Mouse (Mus musculus) embryonic facial prominence, embryonic 11.5 days (tissue): ENCODE results near the gene Srpk1. TPM values are rescaled to one million over a fixed set of nuclear protein-coding genes. Genes with fewer than 3 reads are reported as not detected.

Experiments used
- ATAC-seq: fragments of 200-750 bp; cut with Nextera tagmentation; replicated peaks from 2 replicates; pipeline ENCODE4 v1.8.0; 2017; ENCODE audit warnings: low read depth; ENCODE audit not compliant: insufficient number of reproducible peaks, low FRiP score, low TSS enrichment
- DNase-seq: peaks from one replicate; pipeline ENCODE4 v3.0.0-alpha.2; 2015; ENCODE audit warnings: low spot score
- H3K27ac ChIP-seq: fragments of 300-500 bp; sonication (generic); replicated peaks from 2 replicates; pipeline ENCODE4 v1.5.1; 2014; ENCODE audit warnings: mild to moderate bottlenecking, low read depth, low read length, control low read depth
- H3K27me3 ChIP-seq: fragments of 300-500 bp; sonication (generic); 2 replicates; pipeline ENCODE4 v1.6.1; 2014; ENCODE audit warnings: mild to moderate bottlenecking, low read length, moderate library complexity, mixed read lengths; ENCODE audit not compliant: control insufficient read depth, insufficient read depth
- H3K36me3 ChIP-seq: fragments of 300-500 bp; sonication (generic); replicated peaks from 2 replicates; pipeline ENCODE4 v1.6.1; 2014; ENCODE audit warnings: low read depth, mild to moderate bottlenecking, low read length, moderate library complexity, mixed read lengths; ENCODE audit not compliant: control insufficient read depth, insufficient read depth
- H3K4me1 ChIP-seq: fragments of 300-500 bp; sonication (generic); 2 replicates; pipeline ENCODE4 v1.6.1; 2014; ENCODE audit warnings: low read length, mixed read lengths; ENCODE audit not compliant: control insufficient read depth, insufficient read depth
- H3K4me2 ChIP-seq: fragments of 300-500 bp; sonication (generic); 2 replicates; pipeline ENCODE4 v1.6.1; 2014; ENCODE audit warnings: low read depth, mild to moderate bottlenecking, control low read depth, low read length, moderate library complexity
- H3K4me3 ChIP-seq: fragments of 300-500 bp; sonication (generic); 2 replicates; pipeline ENCODE4 v1.5.1; 2014; ENCODE audit warnings: low read depth, low read length, control low read depth
- H3K9ac ChIP-seq: fragments of 300-500 bp; sonication (generic); replicated peaks from 2 replicates; pipeline ENCODE4 v1.6.1; 2014; ENCODE audit warnings: mild to moderate bottlenecking, control low read depth, low read length
- H3K9me3 ChIP-seq: fragments of 300-500 bp; sonication (generic); replicated peaks from 2 replicates; pipeline ENCODE4 v1.6.1; 2016; ENCODE audit warnings: mild to moderate bottlenecking, low read length, inconsistent platforms, mixed read lengths; ENCODE audit not compliant: control insufficient read depth
- WGBS: fragments of 180-500 bp; shearing (Covaris S2); extraction: QIAGEN DNeasy Blood & Tissue Kit; methylation state at CpG from one replicate; pipeline ENCODE4 v1.1.7; 2014; 5-methylcytosine and 5-hydroxymethylcytosine counted together
- polyA plus RNA-seq: library from polyadenylated mRNA; unstranded; fragments of >200 nt; fragmentation: Nextera tagmentation; extraction: Ambion mirVana; gene quantifications from 2 replicates; pipeline ENCODE4 v1.2.1, GENCODE M21; 2014

The Srpk1 gene
- 130 and 135 TPM in 2 replicates for polyA plus RNA-seq

GRCm38 (mm10) chr17:28622300-28622759 is at the start of gene Srpk1:
TSS of gene Srpk1 (minus strand) at chr17:28622709.
- peak within 1 kb of the TSS; percentile 98 for H3K9ac ChIP-seq
- DNase-seq (peak; percentile 95), ATAC-seq (peak; percentile 92)
- peak within 1 kb of the TSS; percentile 87 for H3K27ac ChIP-seq
- H3K4me3 ChIP-seq: peak within 1 kb of the TSS; percentile 98
- WGBS: 0% methylated on average over 38 of the region's 53 CpGs
- H3K36me3 ChIP-seq: no peaks in the 10 kb centered on the region
- no peaks in the 10 kb centered on the region; the same call in 1 of the 2 replicates for H3K4me1 ChIP-seq
- H3K27me3 ChIP-seq: no peaks in the 10 kb centered on the region
- peak within 1 kb of the TSS; percentile 87 for H3K4me2 ChIP-seq
- no peaks in the 10 kb centered on the region for H3K9me3 ChIP-seq

GRCm38 (mm10) chr17:28659564-28659963 is 37.1 kb upstream of the Srpk1 start:
- no peak overlapping the region for H3K4me3 ChIP-seq
- WGBS: 66% methylated on average over 6 of the region's 6 CpGs
- DNase-seq: no peak
- no peak overlapping the region for H3K27ac ChIP-seq
- H3K9ac ChIP-seq: no peak overlapping the region
- no peaks in the 10 kb centered on the region for H3K4me1 ChIP-seq
- H3K9me3 ChIP-seq: no peaks in the 10 kb centered on the region
- H3K36me3 ChIP-seq: no peaks in the 10 kb centered on the region
- no peak for ATAC-seq
- H3K27me3 ChIP-seq: no peaks in the 10 kb centered on the region
- no peak overlapping the region for H3K4me2 ChIP-seq

GRCm38 (mm10) chr17:28657936-28658335 is 35.4 kb upstream of the Srpk1 start:
- no peak for DNase-seq
- Histone ChIP-seq H3K27me3 (no peaks in the 10 kb centered on the region), H3K27ac (no peak overlapping the region), H3K36me3 (no peaks in the 10 kb centered on the region), H3K9ac (no peak overlapping the region), H3K4me3 (no peak overlapping the region), H3K4me1 (no peaks in the 10 kb centered on the region), H3K9me3 (no peaks in the 10 kb centered on the region), H3K4me2 (no peak overlapping the region)
- 48% methylated on average over 4 of the region's 4 CpGs for WGBS
- ATAC-seq: no peak

GRCm38 (mm10) chr17:28650268-28650667 is 27.8 kb upstream of the Srpk1 start:
- H3K9ac ChIP-seq: no peak overlapping the region
- H3K4me3 ChIP-seq: no peak overlapping the region
- H3K36me3 ChIP-seq: no peaks in the 10 kb centered on the region
- ATAC-seq (no peak), DNase-seq (no peak)
- H3K4me2 ChIP-seq: no peak overlapping the region
- H3K4me1 ChIP-seq: no peaks in the 10 kb centered on the region
- H3K27me3 ChIP-seq: no peaks in the 10 kb centered on the region
- no peak overlapping the region for H3K27ac ChIP-seq
- 66% methylated on average over 3 of the region's 3 CpGs for WGBS
- H3K9me3 ChIP-seq: no peaks in the 10 kb centered on the region

GRCm38 (mm10) chr17:28648607-28649370 is 26.3 kb upstream of the Srpk1 start:
- H3K36me3 ChIP-seq: no peaks in the 10 kb centered on the region
- no peak overlapping the region for H3K4me3 ChIP-seq
- H3K4me2 ChIP-seq: no peak overlapping the region
- 48% methylated on average over 6 of the region's 6 CpGs for WGBS
- no peak overlapping the region for H3K9ac ChIP-seq
- H3K4me1 ChIP-seq: no peaks in the 10 kb centered on the region
- DNase-seq (peak; percentile 50), ATAC-seq (no peak)
- H3K27me3 ChIP-seq: no peaks in the 10 kb centered on the region
- H3K9me3 ChIP-seq: no peaks in the 10 kb centered on the region
- no peak overlapping the region for H3K27ac ChIP-seq

- no peak overlapping the region for H3K4me2 ChIP-seq
- no peaks in the 10 kb centered on the region for H3K4me1 ChIP-seq
- H3K27ac ChIP-seq: no peak overlapping the region
- no peak for ATAC-seq
- H3K27me3 ChIP-seq: no peaks in the 10 kb centered on the region
- WGBS: 58% methylated on average over 3 of the region's 3 CpGs
- no peak overlapping the region for H3K4me3 ChIP-seq
- H3K9ac ChIP-seq: no peak overlapping the region
- no peaks in the 10 kb centered on the region for H3K36me3 ChIP-seq
- no peaks in the 10 kb centered on the region for H3K9me3 ChIP-seq
- no peak for DNase-seq
Observed at GRCm38 (mm10) chr17:28646221-28646620, 23.7 kb upstream of the Srpk1 start.

- ATAC-seq (no peak), DNase-seq (no peak)
- H3K9ac ChIP-seq: no peak overlapping the region
- no peaks in the 10 kb centered on the region for H3K36me3 ChIP-seq
- 51% methylated on average over 4 of the region's 4 CpGs for WGBS
- H3K27me3 ChIP-seq: no peaks in the 10 kb centered on the region
- H3K27ac ChIP-seq: no peak overlapping the region
- H3K4me3 ChIP-seq: no peak overlapping the region
- H3K4me1 ChIP-seq: no peaks in the 10 kb centered on the region
- H3K9me3 ChIP-seq: no peaks in the 10 kb centered on the region
- H3K4me2 ChIP-seq: no peak overlapping the region
Observed at GRCm38 (mm10) chr17:28644112-28644511, 21.6 kb upstream of the Srpk1 start.

- Histone ChIP-seq H3K27ac (no peak overlapping the region), H3K4me2 (no peak overlapping the region), H3K4me1 (no peaks in the 10 kb centered on the region), H3K4me3 (no peak overlapping the region), H3K27me3 (no peaks in the 10 kb centered on the region), H3K36me3 (no peaks in the 10 kb centered on the region), H3K9ac (no peak overlapping the region), H3K9me3 (no peaks in the 10 kb centered on the region)
- ATAC-seq (no peak), DNase-seq (no peak)
- WGBS: 41% methylated on average over 3 of the region's 3 CpGs
Observed at GRCm38 (mm10) chr17:28643697-28644096, 21.2 kb upstream of the Srpk1 start.
